Mouse (Mus musculus): ENCODE measurements around the gene Gm20878.
"Not testable (repeated sequence)": the region's sequence is repeated elsewhere in the genome, so short reads cannot be mapped to it uniquely, and the experiment has no call there.

The Gm20878 gene

GRCm38 (mm10) chr4:41941272-41941671 is at the start of gene Gm20878:
TSS of gene Gm20878 (plus strand) at chr4:41941572.
- DNase-seq, result not testable (repeated sequence)

- DNase-seq, result not testable (repeated sequence)
Observed at GRCm38 (mm10) chr4:41903310-41903709, 38.1 kb upstream of the Gm20878 start, which contains the start of gene Gm21541. TSS of gene Gm21541 (plus strand) at chr4:41903610.

- not testable (repeated sequence) for DNase-seq
Observed at GRCm38 (mm10) chr4:41965758-41966157, 24.4 kb downstream of the Gm20878 start, which contains the start of gene Fam205a4. TSS of gene Fam205a4 (plus strand) at chr4:41966058.

All from thymus, postnatal 4 days (tissue).